Mouse (Mus musculus) intestine, postnatal 0 days (tissue): ENCODE results near the gene Itga2b. TPM values are rescaled to one million over a fixed set of nuclear protein-coding genes. Genes with fewer than 3 reads are reported as not detected.

Experiments
- ATAC-seq: fragments of 200-750 bp; cut with Nextera tagmentation; 2 replicates; pipeline ENCODE4 v1.8.0; 2017; ENCODE audit warnings: mild to moderate bottlenecking, moderate TSS enrichment, moderate library complexity
- H3K27ac ChIP-seq: fragments of 300-500 bp; sonication (generic); 2 replicates; pipeline ENCODE4 v1.5.1; 2014; ENCODE audit warnings: mild to moderate bottlenecking, low read depth, low read length, moderate library complexity
- H3K27me3 ChIP-seq: fragments of 300-500 bp; sonication (generic); replicated peaks from 2 replicates; pipeline ENCODE4 v1.6.1; 2014; ENCODE audit warnings: low read length, mixed read lengths; ENCODE audit not compliant: control insufficient read depth, insufficient read depth
- H3K36me3 ChIP-seq: fragments of 300-500 bp; sonication (generic); 2 replicates; pipeline ENCODE4 v1.6.1; 2014; ENCODE audit warnings: mild to moderate bottlenecking, moderate library complexity; ENCODE audit not compliant: control insufficient read depth, insufficient read depth
- H3K4me1 ChIP-seq: fragments of 300-500 bp; sonication (generic); replicated peaks from 2 replicates; pipeline ENCODE4 v1.6.1; 2014; ENCODE audit warnings: antibody characterized with exemption, low read length, mixed read lengths; ENCODE audit not compliant: control insufficient read depth, insufficient read depth
- H3K4me2 ChIP-seq: fragments of 300-500 bp; sonication (generic); replicated peaks from 2 replicates; pipeline ENCODE4 v1.6.1; 2014; ENCODE audit warnings: low read depth, mild to moderate bottlenecking, moderate library complexity
- H3K4me3 ChIP-seq: fragments of 300-500 bp; sonication (generic); 2 replicates; pipeline ENCODE4 v1.5.1; 2014; ENCODE audit warnings: low read depth, low read length
- H3K9ac ChIP-seq: fragments of 300-500 bp; sonication (generic); 2 replicates; pipeline ENCODE4 v1.6.1; 2014; ENCODE audit warnings: mild to moderate bottlenecking, low read depth, low read length
- H3K9me3 ChIP-seq: fragments of 300-500 bp; sonication (generic); 2 replicates; pipeline ENCODE4 v1.6.1; 2016; ENCODE audit warnings: mixed run types; ENCODE audit not compliant: control insufficient read depth
- CTCF ChIP-seq: sonication (generic); IDR thresholded peaks from 2 replicates; pipeline ENCODE4 v1.5.1; 2016; ENCODE audit warnings: low read depth, mild to moderate bottlenecking, control low read depth, antibody characterized with exemption, moderate library complexity
- WGBS: fragments of 180-500 bp; shearing (Covaris S2); extraction: QIAGEN DNeasy Blood & Tissue Kit; methylation state at CpG from one replicate; pipeline ENCODE4 v1.1.7; 2014; 5-methylcytosine and 5-hydroxymethylcytosine counted together
- polyA plus RNA-seq: library from polyadenylated mRNA; unstranded; fragments of >200 nt; fragmentation: Nextera tagmentation; extraction: Ambion mirVana; gene quantifications from 2 replicates; pipeline ENCODE4 v1.2.1, GENCODE M21; 2015

The Itga2b gene
- polyA plus RNA-seq, 1 experiment from 2014 or later = 2.5 TPM

DNA sequence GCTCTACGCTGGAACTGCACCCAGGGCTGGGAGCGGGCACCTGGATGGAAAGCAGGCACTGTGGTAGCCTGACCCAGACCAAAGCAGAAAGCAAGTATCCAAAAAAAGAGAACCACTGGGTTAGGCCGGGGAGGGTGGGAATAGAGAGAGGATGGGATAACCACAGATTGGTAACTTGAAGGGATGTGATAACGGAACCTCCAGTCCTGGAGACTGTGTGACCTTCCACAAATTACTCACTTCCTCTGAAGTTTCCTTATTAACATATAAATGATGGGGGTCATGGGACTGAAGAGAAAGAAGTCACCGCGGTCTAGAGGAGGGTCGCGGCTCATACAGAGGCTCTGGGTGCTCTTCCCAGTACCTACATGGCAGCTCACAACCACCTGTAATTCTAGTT, 29.7 kb downstream of the Itga2b start:
- Histone ChIP-seq H3K9me3 (no peaks in the 10 kb centered on the region), H3K36me3 (peaks cover 24% of the 10 kb centered on the region), H3K4me1 (peaks cover 6% of the 10 kb centered on the region; the same call in 1 of the 2 replicates), H3K27me3 (0 out of 2 replicates have a peak, but pooled peaks cover 16% of the 10 kb centered on the region), H3K27ac (no peak overlapping the region), H3K4me2 (no peak overlapping the region), H3K9ac (no peak overlapping the region), H3K4me3 (no peak overlapping the region)
- TF ChIP-seq CTCF = no peak
- 93% methylated on average over 8 of the region's 8 CpGs for WGBS
- no peak for ATAC-seq

- 81% methylated on average over 14 of the region's 14 CpGs for WGBS
- Histone ChIP-seq H3K27me3 (0 out of 2 replicates have a peak, but pooled peaks cover 11% of the 10 kb centered on the region), H3K36me3 (peaks cover 32% of the 10 kb centered on the region), H3K27ac (no peak overlapping the region), H3K4me3 (no peak overlapping the region), H3K9ac (no peak overlapping the region), H3K9me3 (no peaks in the 10 kb centered on the region), H3K4me2 (no peak overlapping the region), H3K4me1 (peaks cover 6% of the 10 kb centered on the region; the same call in 1 of the 2 replicates)
- ATAC-seq = no peak
- TF ChIP-seq CTCF = no peak
These were observed 30.5 kb downstream of the Itga2b start for GRCm38 (mm10) chr11:102439093-102440082.

- Histone ChIP-seq H3K4me2 (peak overlapping the region; percentile 98), H3K4me3 (peak overlapping the region; percentile 52), H3K9me3 (no peaks in the 10 kb centered on the region), H3K9ac (peak overlapping the region; percentile 51), H3K4me1 (peaks cover 6% of the 10 kb centered on the region; the same call in 1 of the 2 replicates), H3K27me3 (0 out of 2 replicates have a peak, but pooled peaks cover 11% of the 10 kb centered on the region), H3K27ac (no peak overlapping the region; the same call in 1 of the 2 replicates), H3K36me3 (peaks cover 40% of the 10 kb centered on the region)
- WGBS = 14% methylated on average over 77 of the region's 77 CpGs
- ATAC-seq = peak; percentile 3
- peak; percentile 95 for TF ChIP-seq CTCF
These were observed 31.5 kb downstream of the Itga2b start for GRCm38 (mm10) chr11:102438212-102439092.

- H3K9ac ChIP-seq = peak overlapping the region; percentile 51
- H3K27ac ChIP-seq = no peak overlapping the region; the same call in 1 of the 2 replicates
- peak overlapping the region; percentile 98 for H3K4me2 ChIP-seq
- peak; percentile 69 for TF ChIP-seq CTCF
- no peaks in the 10 kb centered on the region for H3K9me3 ChIP-seq
- peak overlapping the region; percentile 52 for H3K4me3 ChIP-seq
- peak; percentile 49 for ATAC-seq
- peaks cover 50% of the 10 kb centered on the region for H3K36me3 ChIP-seq
- 13% methylated on average over 86 of the region's 87 CpGs for WGBS
- H3K27me3 ChIP-seq = 0 out of 2 replicates have a peak, but pooled peaks cover 11% of the 10 kb centered on the region
- peaks cover 6% of the 10 kb centered on the region; the same call in 1 of the 2 replicates for H3K4me1 ChIP-seq
These were observed 32.5 kb downstream of the Itga2b start for GRCm38 (mm10) chr11:102437120-102438061.

GRCm38 (mm10) chr11:102436471-102436790, 33.5 kb downstream of the Itga2b start:
- Histone ChIP-seq H3K27me3 (0 out of 2 replicates have a peak, but pooled peaks cover 11% of the 10 kb centered on the region), H3K4me2 (no peak overlapping the region), H3K27ac (no peak overlapping the region), H3K36me3 (peaks cover 50% of the 10 kb centered on the region), H3K9ac (no peak overlapping the region), H3K4me1 (peaks cover 6% of the 10 kb centered on the region; the same call in 1 of the 2 replicates), H3K4me3 (no peak overlapping the region), H3K9me3 (no peaks in the 10 kb centered on the region)
- 76% methylated on average over 10 of the region's 10 CpGs for WGBS
- TF ChIP-seq CTCF = no peak
- ATAC-seq = no peak
